ENCODE assay signal across 9 mouse cellular contexts in the genomic region with DNA sequence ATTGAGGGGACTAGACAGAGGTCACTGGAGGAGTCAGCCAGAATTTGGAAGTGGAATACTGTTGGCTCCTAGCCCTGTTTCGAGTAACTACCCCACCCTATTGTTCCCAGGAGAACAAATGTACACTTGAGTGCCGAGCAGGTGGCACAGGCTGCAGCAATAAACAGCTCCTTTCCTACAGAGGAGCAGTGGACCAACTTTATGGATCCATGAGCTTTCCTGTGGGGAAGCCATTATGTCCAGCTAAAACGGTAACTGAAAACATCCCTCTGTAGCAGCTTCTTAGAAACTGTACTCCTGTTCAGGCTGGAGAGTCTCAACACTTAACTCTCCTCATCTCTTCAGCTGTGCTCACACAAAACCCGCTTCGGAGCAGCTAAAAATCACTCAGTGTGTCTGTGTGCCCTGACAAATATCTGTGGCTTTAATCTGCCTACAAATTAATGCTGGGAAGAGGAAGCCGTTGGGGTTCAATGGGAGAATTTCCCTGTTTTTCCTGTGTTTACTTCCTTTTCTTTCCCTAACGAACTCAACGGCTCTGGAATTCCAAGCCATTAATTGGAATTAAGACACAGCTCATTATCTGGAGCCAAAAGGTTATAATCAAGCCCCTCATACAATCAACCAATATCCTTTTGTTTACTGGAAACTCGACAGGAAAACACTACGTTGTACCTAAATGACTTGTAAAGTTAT.
DNase-seq lines count a peak whose midpoint lies in the region; ATAC-seq lines count a peak whose summit lies in the region.
"Had no signal": no experiment of that assay in that cellular context is flagged by ENCODE, and none has a peak within 500 bp of the region (broad histone marks: within the 10 kb centered on the region; RNA-seq: fewer than 3 reads in every experiment).

No protein-coding gene starts in this region.

- H3K4me3 ChIP-seq in embryonic facial prominence, embryonic 14.5 days (ENCODE audit: low read depth, low read length): no peak overlapping the region
- H3K4me3 ChIP-seq: embryonic facial prominence, embryonic 15.5 days had no signal

- no peak overlapping the region for H3K4me2 ChIP-seq in embryonic facial prominence, embryonic 14.5 days (ENCODE audit: low read depth, low read length)
- H3K4me2 ChIP-seq: embryonic facial prominence, embryonic 15.5 days had no signal

- no peaks in the 10 kb centered on the region for H3K36me3 ChIP-seq in embryonic facial prominence, embryonic 14.5 days (ENCODE audit: control insufficient read depth, insufficient read depth, low read length)
- H3K36me3 ChIP-seq: embryonic facial prominence, embryonic 15.5 days had no signal

- no peaks in the 10 kb centered on the region for H3K27me3 ChIP-seq in embryonic facial prominence, embryonic 14.5 days (replicated peaks; ENCODE audit: control insufficient read depth, insufficient read depth, low read length)
- H3K27me3 ChIP-seq: embryonic facial prominence, embryonic 15.5 days had no signal

- intact Hi-C loops in heart, postnatal 10 days (cut with DNase I): no loop called here

- no peaks in the 10 kb centered on the region for H3K4me1 ChIP-seq in embryonic facial prominence, embryonic 14.5 days (ENCODE audit: control insufficient read depth, insufficient read depth, low read length)
- H3K4me1 ChIP-seq: embryonic facial prominence, embryonic 15.5 days had no signal

- no peak overlapping the region for H3K27ac ChIP-seq in embryonic facial prominence, embryonic 14.5 days (replicated peaks; ENCODE audit: low read depth, low read length)
- H3K27ac ChIP-seq: embryonic facial prominence, embryonic 15.5 days had no signal

- H3K9ac ChIP-seq in embryonic facial prominence, embryonic 14.5 days (ENCODE audit: low read depth, low read length): no peak overlapping the region
- H3K9ac ChIP-seq: embryonic facial prominence, embryonic 15.5 days had no signal

- peak; percentile 94 for DNase-seq in heart, adult 11 months
- no peak for DNase-seq in heart, postnatal 4 days
- peak; percentile 33 for DNase-seq in embryonic facial prominence, embryonic 14.5 days (ENCODE audit: low spot score)
- peak; percentile 19 to 27 for DNase-seq in heart, postnatal 10 days
- DNase-seq in lung, postnatal 10 days: peak; percentile 35
- DNase-seq in thymus, postnatal 14 days: no peak
- DNase-seq in spleen, postnatal 4 days (ENCODE audit: low spot score in 2 of 2): no peak
- no peak for DNase-seq in layer of hippocampus, adult 11-12 months (ENCODE audit: low spot score)

- WGBS in embryonic facial prominence, embryonic 14.5 days: 58% methylated on average over 10 of the region's 10 CpGs

- no peak for ATAC-seq in embryonic facial prominence, embryonic 14.5 days (ENCODE audit: low read depth)

- 0 out of 2 replicates have a peak, but pooled peaks cover 3% of the 10 kb centered on the region for H3K9me3 ChIP-seq in embryonic facial prominence, embryonic 14.5 days (ENCODE audit: control insufficient read depth, low read length)
- H3K9me3 ChIP-seq: embryonic facial prominence, embryonic 15.5 days had no signal

Comparison
In these comparisons a context has a peak if more than half of its experiments do, and no peak if none do; other contexts are left out.
1. DNase-seq: peak in heart, adult 11 months (single experiment), embryonic facial prominence, embryonic 14.5 days (single experiment), heart, postnatal 10 days (2 of 2) and lung, postnatal 10 days (single experiment); none in heart, postnatal 4 days (single experiment), thymus, postnatal 14 days (single experiment), spleen, postnatal 4 days (0 of 2) and layer of hippocampus, adult 11-12 months (single experiment).